Mouse (Mus musculus): Measurements from ENCODE around the gene Sdf4.

Gene Sdf4

GRCm38 (mm10) chr4:155992241-155992905 is at the start of gene Sdf4, which contains the start of gene B3galt6:
Gene Sdf4, plus strand, starts transcription at chr4:155992872.
Gene B3galt6, minus strand, starts transcription at chr4:155992649.
- in situ Hi-C loops (cut with MboI; ENCODE audit: low pct_unique_long_range_greater_than_20kb in 1 of 2, low sequenced_read_pairs in 2 of 2, unreplicated experiment in 1 of 2), result no loop called here

- in situ Hi-C loops (cut with MboI; ENCODE audit: low pct_unique_long_range_greater_than_20kb in 1 of 2, low sequenced_read_pairs in 2 of 2, unreplicated experiment in 1 of 2), result loop anchor here in 1 of 2 experiments (5.0 kb wide), 1 partner anchor 36 kb away; no protein-coding TSS in a partner anchor
Measured at GRCm38 (mm10) chr4:155943049-155943452, 49.6 kb upstream of the Sdf4 start.

- in situ Hi-C loops (cut with MboI; ENCODE audit: low pct_unique_long_range_greater_than_20kb in 1 of 2, low sequenced_read_pairs in 2 of 2, unreplicated experiment in 1 of 2), result loop anchor here in 1 of 2 experiments (5.0 kb wide), 1 partner anchor 36 kb away; no protein-coding TSS in a partner anchor
Measured at GRCm38 (mm10) chr4:155943534-155944249, 49.0 kb upstream of the Sdf4 start, which contains the start of gene Ube2j2. Gene Ube2j2, plus strand, starts transcription at chr4:155943831.

- in situ Hi-C loops (cut with MboI; ENCODE audit: low pct_unique_long_range_greater_than_20kb in 1 of 2, low sequenced_read_pairs in 2 of 2, unreplicated experiment in 1 of 2), result loop anchor here in 1 of 2 experiments (5.0 kb wide), 1 partner anchor 37 kb away; no protein-coding TSS in a partner anchor
Measured at GRCm38 (mm10) chr4:155944271-155944670, 48.4 kb upstream of the Sdf4 start.

GRCm38 (mm10) chr4:155947094-155947493 is 45.6 kb upstream of the Sdf4 start:
- in situ Hi-C loops (cut with MboI; ENCODE audit: low pct_unique_long_range_greater_than_20kb in 1 of 2, low sequenced_read_pairs in 2 of 2, unreplicated experiment in 1 of 2), result no loop called here

- in situ Hi-C loops (cut with MboI; ENCODE audit: low pct_unique_long_range_greater_than_20kb in 1 of 2, low sequenced_read_pairs in 2 of 2, unreplicated experiment in 1 of 2), result no loop called here
Measured at GRCm38 (mm10) chr4:155955491-155955890, 37.2 kb upstream of the Sdf4 start.

GRCm38 (mm10) chr4:155959275-155959674 is 33.4 kb upstream of the Sdf4 start:
- in situ Hi-C loops (cut with MboI; ENCODE audit: low pct_unique_long_range_greater_than_20kb in 1 of 2, low sequenced_read_pairs in 2 of 2, unreplicated experiment in 1 of 2), result no loop called here

GRCm38 (mm10) chr4:155962167-155962971 is 30.3 kb upstream of the Sdf4 start, which contains the start of gene C1qtnf12:
Gene C1qtnf12, plus strand, starts transcription at chr4:155962318.
- in situ Hi-C loops (cut with MboI; ENCODE audit: low pct_unique_long_range_greater_than_20kb in 1 of 2, low sequenced_read_pairs in 2 of 2, unreplicated experiment in 1 of 2), result no loop called here

- in situ Hi-C loops (cut with MboI; ENCODE audit: low pct_unique_long_range_greater_than_20kb in 1 of 2, low sequenced_read_pairs in 2 of 2, unreplicated experiment in 1 of 2), result no loop called here
Measured at GRCm38 (mm10) chr4:155963106-155963505, 29.6 kb upstream of the Sdf4 start.

GRCm38 (mm10) chr4:155964396-155964795 is 28.3 kb upstream of the Sdf4 start:
- in situ Hi-C loops (cut with MboI; ENCODE audit: low pct_unique_long_range_greater_than_20kb in 1 of 2, low sequenced_read_pairs in 2 of 2, unreplicated experiment in 1 of 2), result no loop called here

- in situ Hi-C loops (cut with MboI; ENCODE audit: low pct_unique_long_range_greater_than_20kb in 1 of 2, low sequenced_read_pairs in 2 of 2, unreplicated experiment in 1 of 2), result no loop called here
Measured at GRCm38 (mm10) chr4:155969043-155969653, 23.5 kb upstream of the Sdf4 start.

GRCm38 (mm10) chr4:155970286-155970685 is 22.4 kb upstream of the Sdf4 start:
- in situ Hi-C loops (cut with MboI; ENCODE audit: low pct_unique_long_range_greater_than_20kb in 1 of 2, low sequenced_read_pairs in 2 of 2, unreplicated experiment in 1 of 2), result no loop called here

- in situ Hi-C loops (cut with MboI; ENCODE audit: low pct_unique_long_range_greater_than_20kb in 1 of 2, low sequenced_read_pairs in 2 of 2, unreplicated experiment in 1 of 2), result no loop called here
Measured at GRCm38 (mm10) chr4:155972651-155973050, 20.0 kb upstream of the Sdf4 start.

- in situ Hi-C loops (cut with MboI; ENCODE audit: low pct_unique_long_range_greater_than_20kb in 1 of 2, low sequenced_read_pairs in 2 of 2, unreplicated experiment in 1 of 2), result no loop called here
Measured at GRCm38 (mm10) chr4:155973239-155973638, 19.4 kb upstream of the Sdf4 start.

GRCm38 (mm10) chr4:155981436-155982082 is 11.1 kb upstream of the Sdf4 start:
- in situ Hi-C loops (cut with MboI; ENCODE audit: low pct_unique_long_range_greater_than_20kb in 1 of 2, low sequenced_read_pairs in 2 of 2, unreplicated experiment in 1 of 2), result no loop called here

- in situ Hi-C loops (cut with MboI; ENCODE audit: low pct_unique_long_range_greater_than_20kb in 1 of 2, low sequenced_read_pairs in 2 of 2, unreplicated experiment in 1 of 2), result no loop called here
Measured at GRCm38 (mm10) chr4:155983788-155984187, 8.9 kb upstream of the Sdf4 start.

GRCm38 (mm10) chr4:155991211-155991907 is 1.3 kb upstream of the Sdf4 start:
- in situ Hi-C loops (cut with MboI; ENCODE audit: low pct_unique_long_range_greater_than_20kb in 1 of 2, low sequenced_read_pairs in 2 of 2, unreplicated experiment in 1 of 2), result no loop called here

GRCm38 (mm10) chr4:155991908-155992230 is 803 bp upstream of the Sdf4 start:
- in situ Hi-C loops (cut with MboI; ENCODE audit: low pct_unique_long_range_greater_than_20kb in 1 of 2, low sequenced_read_pairs in 2 of 2, unreplicated experiment in 1 of 2), result no loop called here
